Mouse (Mus musculus): ENCODE data around the gene Myrfl.

DNA sequence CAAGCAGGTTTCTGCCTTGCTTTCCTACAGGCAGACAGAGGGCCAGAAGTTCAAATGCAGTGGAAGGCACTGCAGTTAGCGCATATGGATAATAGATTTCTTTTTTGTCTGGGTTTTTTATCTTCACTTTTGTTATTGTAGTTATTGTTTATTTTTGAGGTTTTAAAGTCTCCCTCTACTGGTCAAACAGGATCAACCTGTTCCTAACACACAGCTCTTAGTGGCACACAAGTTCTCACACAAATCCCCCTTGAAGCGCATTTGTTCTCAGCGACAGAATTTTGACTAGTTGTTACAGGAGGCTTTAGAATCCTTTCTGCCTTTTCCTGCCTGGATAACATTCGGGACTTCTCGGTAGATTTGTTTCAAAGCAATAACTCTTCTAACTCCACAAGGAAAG, 13.2 kb downstream of the Myrfl start:
- no peak for TF ChIP-seq CTCF (IDR thresholded peaks at IDR 0.05; ENCODE audit: low read depth)
- no peak for TF ChIP-seq EP300 (IDR thresholded peaks at IDR 0.05; ENCODE audit: low read depth)
